Comparison of ENCODE assay signal across 14 mouse cellular contexts in the genomic region with DNA sequence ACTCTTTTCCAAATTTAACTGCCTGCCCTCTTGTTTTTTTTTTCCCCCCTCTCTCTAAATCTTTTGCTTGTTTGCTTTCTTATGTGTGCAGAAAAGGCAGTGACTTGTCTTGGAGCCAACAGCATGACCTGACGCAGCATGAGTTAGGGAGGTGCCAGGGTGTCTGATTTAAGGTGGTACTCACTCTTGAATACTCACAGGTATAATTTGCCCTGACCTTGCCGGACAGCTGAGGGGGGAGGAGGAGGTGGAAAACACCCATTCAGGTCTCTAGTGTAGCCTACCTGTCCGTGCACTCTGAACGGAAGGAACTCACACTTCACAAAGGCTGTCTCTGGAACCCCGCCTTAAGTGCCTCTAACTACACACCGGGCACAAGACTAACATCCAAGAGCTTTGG. TPM values are rescaled to one million over a fixed set of nuclear protein-coding genes. Genes with fewer than 3 reads are reported as not detected.
A peak's percentile ranks its signal among the peaks of the same experiment; 100 is the strongest.
DNase-seq lines count a peak whose midpoint lies in the region; ATAC-seq lines count a peak whose summit lies in the region.
"Had no signal": no experiment of that assay in that cellular context is flagged by ENCODE, and none has a peak within 500 bp of the region (broad histone marks: within the 10 kb centered on the region; RNA-seq: fewer than 3 reads in every experiment).

No protein-coding gene starts in this region.

- whole genome bisulfite sequencing in kidney, embryonic 16.5 days = 40% methylated on average over 6 of the region's 6 CpGs

- H3K36me3 ChIP-seq in kidney, embryonic 16.5 days (ENCODE audit: insufficient read depth, low read length) = no peaks in the 10 kb centered on the region
- H3K36me3 ChIP-seq: heart, embryonic 15.5 days; limb, embryonic 13.5 days had no signal

- no peak overlapping the region for H3K27ac ChIP-seq in kidney, embryonic 16.5 days (ENCODE audit: low read length)
- H3K27ac ChIP-seq: hindbrain, postnatal 0 days; limb, embryonic 13.5 days had no signal

- peak overlapping the region; percentile 72 for H3K4me2 ChIP-seq in kidney, embryonic 16.5 days (replicated peaks; ENCODE audit: low read depth, low read length)

- H3K9ac ChIP-seq in kidney, embryonic 16.5 days (replicated peaks; ENCODE audit: low read length) = no peak overlapping the region

- no peak overlapping the region for H3K4me3 ChIP-seq in kidney, embryonic 16.5 days (ENCODE audit: low read length)

- H3K27me3 ChIP-seq in kidney, embryonic 16.5 days (ENCODE audit: insufficient read depth, low read length) = 0 out of 2 replicates have a peak, but pooled peaks cover 5% of the 10 kb centered on the region
- H3K27me3 ChIP-seq: heart, embryonic 15.5 days; megakaryocyte, embryonic 14.5 days had no signal

- peak; percentile 42 to 45 for DNase-seq in cerebellum, postnatal 14 days
- no peak for DNase-seq in cerebellum, adult 11-12 months
- peak; percentile 53 to 68 for DNase-seq in lung, adult 18-20 months
- DNase-seq in lung, postnatal 14 days = no peak
- DNase-seq in lung, postnatal 36 days = peak; percentile 62
- DNase-seq in right cerebral cortex, adult 2 months (ENCODE audit: low spot score in 2 of 2) = no peak
- DNase-seq in layer of hippocampus, postnatal 14 days (ENCODE audit: low spot score in 2 of 2) = no peak

- no peak for ATAC-seq in kidney, embryonic 16.5 days (ENCODE audit: low FRiP score, low TSS enrichment)

- no peaks in the 10 kb centered on the region for H3K9me3 ChIP-seq in kidney, embryonic 16.5 days (ENCODE audit: low read length)
- H3K9me3 ChIP-seq: heart, embryonic 15.5 days; limb, embryonic 13.5 days; megakaryocyte, embryonic 14.5 days had no signal

- peaks cover 14% of the 10 kb centered on the region for H3K4me1 ChIP-seq in kidney, embryonic 16.5 days (ENCODE audit: insufficient read depth, low read length)

RNA-seq across cellular contexts. Expression of gene Lmod3, which starts 26.3 kb away (rescaled TPM):
- 0.15 and 0.52 TPM in 2 replicates for polyA plus RNA-seq in kidney, embryonic 16.5 days (2015; fragmentation: Nextera tagmentation; extraction: Ambion mirVana)
- not detected for total RNA-seq in layer of hippocampus, postnatal 14 days (2021)
- total RNA-seq: layer of hippocampus, postnatal 25 days had no signal
- polyA plus RNA-seq: hindbrain, postnatal 0 days; small intestine, adult 2 months had no signal

Comparison
In these comparisons a context has a peak if more than half of its experiments do, and no peak if none do; other contexts are left out.
1. DNase-seq: peak in cerebellum, postnatal 14 days (2 of 2), lung, adult 18-20 months (2 of 2) and lung, postnatal 36 days (single experiment); none in cerebellum, adult 11-12 months (single experiment), lung, postnatal 14 days (single experiment), right cerebral cortex, adult 2 months (0 of 2) and layer of hippocampus, postnatal 14 days (0 of 2).